Mouse (Mus musculus) ZHBTc4 (cell line): ENCODE measurements around the gene Dnajc15.
A peak's percentile ranks its signal among the peaks of the same experiment; 100 is the strongest.
"Not testable (repeated sequence)": the region's sequence is repeated elsewhere in the genome, so short reads cannot be mapped to it uniquely, and the experiment has no call there.

Experiments
- DNase-seq: peaks from one replicate; pipeline ENCODE4 v3.0.0-alpha.2; 2011; ENCODE audit warnings: low read depth, low spot score

Dnajc15 gene

DNA sequence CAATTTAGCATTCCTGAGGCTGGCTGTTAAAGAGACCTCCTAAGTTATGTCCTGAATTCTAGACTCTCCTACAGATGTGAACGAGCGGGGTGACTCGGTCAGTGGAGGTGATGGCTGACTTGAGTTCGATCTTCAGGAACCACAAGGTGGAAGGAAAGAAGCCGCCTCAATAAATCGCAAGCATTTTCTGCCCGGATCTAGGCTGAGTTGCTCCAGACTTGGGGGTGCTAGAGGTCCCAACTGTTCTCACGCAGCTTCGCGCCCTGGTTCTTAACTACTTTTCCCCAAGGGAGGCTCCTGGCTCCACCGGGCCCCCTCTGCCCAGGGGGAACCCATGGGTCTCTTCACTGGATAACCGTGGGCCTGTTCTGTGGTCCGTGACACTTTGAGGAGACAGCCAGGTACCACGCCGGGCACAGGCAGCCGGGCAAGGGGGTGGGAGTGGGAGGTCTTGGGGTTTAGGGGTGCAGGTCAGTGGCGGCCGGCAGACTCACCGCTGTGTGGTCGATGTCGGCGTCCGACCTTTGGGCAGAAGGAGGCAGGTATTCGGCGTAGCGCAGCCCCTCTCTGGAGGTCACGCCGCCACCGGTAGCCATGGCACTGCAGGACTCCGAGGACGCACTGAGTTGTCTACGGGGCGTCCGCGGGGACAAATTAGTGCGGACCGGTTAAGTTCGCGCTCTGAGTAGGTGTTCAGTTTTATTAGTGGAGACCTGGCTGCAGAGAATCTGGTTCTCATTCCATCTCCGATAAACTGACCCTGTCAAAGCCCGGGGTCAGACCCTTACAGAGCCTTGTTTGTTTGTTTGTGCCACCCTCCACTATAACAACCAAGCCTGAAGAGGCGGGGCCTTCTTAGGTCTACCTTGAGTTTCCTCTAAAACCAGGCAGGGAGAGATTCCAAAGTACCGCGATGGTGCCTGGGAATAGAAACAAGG lies at the start of gene Dnajc15:
Dnajc15 (minus strand) TSS at position 822 of the 938 bp plus-strand sequence.
- DNase-seq: peak; percentile 82

DNA sequence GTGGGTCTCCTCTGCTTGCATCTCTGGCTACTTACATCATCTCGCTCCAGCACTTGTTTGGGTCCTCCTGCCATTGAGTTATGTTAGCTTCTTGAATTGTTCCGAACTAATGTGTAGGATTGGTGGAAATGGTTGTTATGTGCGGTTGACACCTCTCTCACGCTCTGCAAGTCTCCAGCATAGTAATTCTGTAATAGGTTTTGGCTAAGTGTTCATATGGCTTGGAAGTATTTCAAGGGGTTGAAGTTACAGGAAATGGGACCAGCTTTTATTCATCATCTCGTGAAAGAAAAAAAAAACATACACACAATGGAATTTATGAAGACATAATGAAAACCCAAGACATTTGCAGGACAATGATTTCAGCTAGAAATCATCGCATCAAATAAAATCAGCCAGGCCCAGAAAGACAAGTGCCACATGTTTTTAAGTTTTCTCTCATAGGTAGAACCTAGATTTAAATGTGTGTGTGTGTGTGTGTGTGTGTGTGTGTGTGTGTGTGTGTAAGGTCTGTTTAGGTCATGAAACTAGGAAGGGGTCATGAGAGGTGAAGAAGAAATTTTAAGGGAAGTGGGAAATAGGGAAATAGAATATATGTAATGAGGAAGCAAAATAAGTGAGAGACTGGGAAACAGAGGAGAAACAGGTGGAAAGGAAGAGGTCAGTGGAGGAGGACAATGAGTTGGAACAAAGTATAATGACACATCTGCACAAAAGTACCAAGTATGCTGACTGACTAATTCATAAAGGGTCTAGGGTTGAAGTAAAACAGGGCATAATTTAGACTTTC lies 48.3 kb upstream of the Dnajc15 start:
- no peak for DNase-seq

DNA sequence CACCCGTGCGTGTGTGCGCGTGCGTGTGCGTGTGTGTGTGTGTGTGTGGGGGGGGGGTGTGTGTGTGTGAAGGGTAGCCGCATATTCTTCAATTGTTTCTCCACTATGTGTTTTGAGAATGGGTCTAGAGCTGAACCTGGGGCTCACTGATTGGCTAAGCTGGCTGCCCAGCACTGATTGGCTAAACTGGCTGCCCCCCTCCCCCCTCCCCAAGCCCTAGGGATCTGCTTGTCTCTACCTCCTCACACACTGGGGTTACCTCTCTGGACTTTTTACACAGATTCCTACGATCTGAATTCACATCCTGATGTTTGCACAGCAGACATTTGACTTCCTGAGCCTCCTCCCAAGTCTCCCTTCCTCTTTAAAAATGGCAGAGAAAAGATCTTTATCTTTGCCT lies 46.7 kb upstream of the Dnajc15 start:
- no peak for DNase-seq

DNA sequence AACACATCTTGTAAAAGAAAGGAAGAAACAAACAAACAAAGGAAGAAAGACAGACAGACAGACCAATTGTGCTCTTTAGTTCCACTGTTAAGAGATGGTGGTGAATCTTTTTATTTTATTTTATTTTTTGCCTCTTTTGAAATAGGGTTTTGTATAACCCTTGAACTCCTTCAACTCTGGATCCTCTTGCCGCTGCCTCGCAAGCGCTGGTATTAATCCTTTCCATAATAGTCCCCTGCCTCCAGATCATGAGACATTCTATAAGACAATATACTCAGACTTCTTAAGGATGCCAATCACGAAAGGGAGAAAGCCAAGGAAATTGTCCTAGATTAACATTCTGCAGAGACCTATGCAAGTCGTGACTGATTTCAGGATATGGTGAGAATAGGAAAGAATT lies 40.9 kb upstream of the Dnajc15 start:
- no peak for DNase-seq

DNA sequence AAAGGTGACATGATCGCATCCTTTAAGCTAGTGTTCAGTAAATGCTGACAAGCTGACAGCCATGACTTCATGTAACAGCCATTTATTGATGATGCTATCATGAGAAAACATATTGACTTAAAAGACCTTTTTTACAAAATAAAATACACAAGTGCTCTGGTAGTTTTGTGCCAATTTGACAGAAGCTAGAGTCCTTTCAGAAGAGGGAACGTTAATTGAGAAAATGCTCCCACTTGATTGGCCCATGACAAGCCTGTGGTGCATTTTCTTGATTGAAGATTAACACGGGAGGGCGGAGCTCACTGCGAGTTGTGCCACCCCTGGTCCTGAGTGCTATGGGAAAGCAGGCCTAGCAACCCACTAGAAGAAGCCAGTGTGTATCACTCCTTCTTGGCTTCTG lies 31.7 kb upstream of the Dnajc15 start:
- no peak for DNase-seq

DNA sequence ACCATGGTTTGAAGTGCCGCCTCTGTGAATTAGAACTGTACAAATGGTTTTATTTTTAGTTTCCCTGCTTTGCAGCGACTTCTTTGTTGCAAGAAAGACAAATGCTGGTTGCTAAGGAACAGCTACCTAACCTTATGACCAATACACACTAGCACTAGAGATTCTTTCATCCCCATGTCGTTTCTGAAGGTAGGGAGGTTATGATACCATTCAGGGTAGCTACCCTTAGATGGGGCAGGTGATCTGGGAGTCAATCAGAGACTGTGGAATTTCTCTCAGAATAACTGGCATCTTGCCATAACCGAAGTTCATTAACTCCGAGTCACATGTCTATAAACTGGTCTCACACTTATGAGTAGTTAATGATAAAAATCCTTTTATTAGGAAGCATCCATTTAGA lies 30.5 kb upstream of the Dnajc15 start:
- DNase-seq: no peak

DNA sequence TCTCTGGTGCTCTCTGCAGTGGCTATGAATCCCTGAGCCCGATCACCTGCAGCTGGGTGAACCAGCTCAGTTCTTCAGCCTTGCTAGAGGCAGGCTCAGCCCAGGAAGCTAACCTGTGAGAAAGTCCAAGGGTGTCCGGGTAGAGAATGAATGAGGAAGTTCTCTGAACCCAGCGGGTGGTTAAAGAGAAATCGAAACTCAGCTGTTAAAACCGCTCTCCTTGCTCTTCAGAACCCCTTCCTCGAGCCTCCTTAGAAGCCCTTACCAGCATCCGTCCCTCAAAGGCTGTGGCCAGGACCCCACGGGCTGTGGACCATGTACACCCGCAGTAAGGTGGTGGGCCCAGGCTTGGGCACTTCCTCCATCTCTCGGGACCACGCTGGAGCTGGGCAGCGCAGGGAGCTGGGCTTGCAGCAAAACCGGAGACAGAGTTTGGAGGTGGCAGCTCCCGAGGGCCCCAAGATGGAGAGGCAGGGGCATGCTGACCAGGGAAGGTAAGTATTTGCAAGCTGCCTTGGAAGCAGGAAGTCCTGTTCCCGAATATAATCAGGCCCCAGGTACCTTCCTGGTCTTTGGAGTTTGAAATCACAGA lies 29.3 kb upstream of the Dnajc15 start, which contains the start of gene Epsti1:
Epsti1 (plus strand) TSS at position 69 of the 592 bp plus-strand sequence.
- no peak for DNase-seq

DNA sequence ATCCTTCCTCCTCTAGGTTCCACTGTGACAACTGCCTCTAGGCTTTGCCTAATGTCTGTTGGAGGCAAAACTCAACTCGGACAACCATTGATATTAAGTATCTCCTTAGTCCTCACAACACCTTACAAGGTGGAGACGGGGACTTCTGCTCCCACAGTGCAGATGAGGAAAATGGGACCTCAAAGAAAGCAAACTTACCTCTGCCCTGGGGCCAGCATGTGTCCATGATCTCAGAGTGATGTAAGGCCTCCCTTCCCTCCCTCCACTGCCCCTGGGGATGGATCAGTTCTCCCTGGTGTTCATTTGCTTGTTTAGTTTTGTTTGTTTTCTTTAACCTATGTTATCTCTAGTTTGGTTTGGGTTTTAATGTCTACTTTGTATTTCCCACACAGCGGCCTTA lies 27.6 kb upstream of the Dnajc15 start:
- no peak for DNase-seq

DNA sequence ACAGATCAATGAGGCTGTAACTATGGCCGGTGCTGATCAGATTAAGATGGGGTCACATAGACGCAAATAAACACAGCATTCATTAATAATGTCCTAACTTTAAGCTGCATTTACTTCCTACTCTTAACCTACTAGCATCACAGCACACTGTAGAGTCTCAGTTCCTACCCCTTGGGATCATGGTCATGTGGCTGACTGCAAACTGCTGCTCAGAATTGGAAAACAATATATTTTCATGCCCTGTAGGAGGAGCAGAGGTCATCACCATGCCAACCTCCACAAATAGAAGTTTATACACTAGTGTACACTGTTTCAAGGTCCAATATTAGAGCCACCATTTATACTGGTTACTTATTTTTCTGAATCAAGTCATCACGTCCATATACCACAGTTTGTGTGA lies 21.0 kb upstream of the Dnajc15 start:
- no peak for DNase-seq

DNA sequence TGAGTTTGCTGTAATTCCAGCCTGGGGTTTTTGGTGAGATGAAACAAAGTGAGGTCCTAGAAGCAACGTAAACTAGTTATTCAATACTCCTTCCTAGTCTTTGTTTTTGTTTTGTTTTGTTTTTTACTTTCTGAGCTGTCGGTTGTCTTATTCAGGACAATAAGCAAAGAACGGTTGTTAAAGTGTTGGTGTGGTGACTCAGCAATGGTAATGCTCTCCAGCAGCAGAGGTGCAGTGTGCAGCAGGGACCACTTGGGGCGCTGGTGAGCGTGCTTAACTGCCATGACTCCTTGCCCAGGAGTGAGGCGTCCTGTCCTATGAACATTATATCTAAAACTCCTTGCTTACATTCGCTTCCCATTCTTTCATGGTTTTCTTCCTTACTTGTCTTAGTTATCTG lies 15.0 kb upstream of the Dnajc15 start:
- peak; percentile 52 for DNase-seq

DNA sequence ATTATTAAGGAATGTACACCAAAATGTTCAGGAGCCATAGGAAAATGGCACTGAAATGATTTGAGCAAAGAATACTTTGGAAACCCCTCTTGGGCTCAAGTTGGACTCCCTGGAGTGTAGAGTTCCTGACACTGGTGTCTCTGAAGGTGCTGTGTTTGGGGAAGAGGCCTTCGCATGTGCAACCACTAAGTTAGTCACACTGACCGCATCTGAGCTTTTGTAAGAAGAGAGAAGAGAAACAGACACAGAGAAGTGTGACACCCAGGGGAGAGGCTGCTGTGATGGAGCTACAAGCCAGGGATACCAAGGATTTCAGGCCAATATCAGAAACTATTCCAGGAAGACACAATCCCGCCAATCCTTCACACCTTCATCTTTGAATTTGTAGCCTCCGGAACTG lies 12.0 kb upstream of the Dnajc15 start:
- no peak for DNase-seq

DNA sequence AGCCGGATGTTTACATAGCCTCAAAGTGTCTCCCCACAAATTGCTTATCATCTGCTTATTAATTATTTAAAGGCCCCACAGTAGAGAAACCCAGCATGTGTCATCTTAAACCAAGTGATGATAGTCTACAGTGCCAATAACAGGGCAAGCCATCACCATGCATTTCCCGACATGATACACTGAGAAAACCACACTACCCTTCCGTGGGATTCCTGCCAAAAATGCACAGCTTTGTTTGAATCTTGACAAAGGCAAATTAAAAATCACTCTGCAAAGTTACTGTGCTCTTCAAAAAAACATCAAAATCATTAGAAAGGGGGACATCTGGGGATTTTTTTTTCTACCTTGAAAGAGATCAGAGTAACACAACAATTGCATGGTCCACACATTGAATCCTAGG lies 11.5 kb upstream of the Dnajc15 start:
- no peak for DNase-seq

DNA sequence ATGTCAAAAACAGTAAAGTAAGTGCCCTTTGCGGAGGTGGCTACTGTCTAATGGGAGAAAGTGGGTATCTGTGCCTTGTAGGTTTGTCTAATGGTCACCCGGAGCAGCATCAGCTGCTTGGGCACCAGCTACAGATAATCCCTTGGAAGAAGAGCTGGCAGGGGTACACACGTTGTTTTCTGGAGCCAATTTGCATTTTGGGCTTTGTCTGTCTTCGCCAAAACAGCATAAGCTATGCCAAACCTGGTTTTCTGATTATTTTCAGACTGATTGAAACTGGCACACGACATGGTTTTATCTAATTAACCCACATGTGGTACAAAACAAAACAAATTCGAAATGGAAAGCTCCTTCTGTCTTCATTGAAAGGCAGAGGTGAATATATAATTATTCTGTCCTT lies 7.7 kb upstream of the Dnajc15 start:
- no peak for DNase-seq

DNA sequence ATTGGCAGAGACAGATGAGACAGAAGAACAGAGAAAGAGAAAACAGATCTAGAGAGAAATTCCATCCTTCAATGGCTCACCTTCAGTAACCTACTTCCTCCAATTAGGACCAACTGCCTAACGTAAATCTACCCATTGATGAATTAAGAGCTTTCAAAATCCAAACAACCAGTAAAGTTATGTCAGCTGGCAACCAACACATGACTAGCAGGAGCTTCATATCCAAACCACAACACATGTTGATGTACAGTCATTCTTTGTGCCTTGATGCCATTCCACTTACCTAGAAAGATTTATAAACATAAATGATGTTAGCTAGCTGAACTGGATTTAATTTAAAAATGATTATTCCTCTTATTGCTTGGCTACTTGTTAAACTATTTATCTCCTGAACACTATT lies 7.1 kb upstream of the Dnajc15 start:
- no peak for DNase-seq

DNA sequence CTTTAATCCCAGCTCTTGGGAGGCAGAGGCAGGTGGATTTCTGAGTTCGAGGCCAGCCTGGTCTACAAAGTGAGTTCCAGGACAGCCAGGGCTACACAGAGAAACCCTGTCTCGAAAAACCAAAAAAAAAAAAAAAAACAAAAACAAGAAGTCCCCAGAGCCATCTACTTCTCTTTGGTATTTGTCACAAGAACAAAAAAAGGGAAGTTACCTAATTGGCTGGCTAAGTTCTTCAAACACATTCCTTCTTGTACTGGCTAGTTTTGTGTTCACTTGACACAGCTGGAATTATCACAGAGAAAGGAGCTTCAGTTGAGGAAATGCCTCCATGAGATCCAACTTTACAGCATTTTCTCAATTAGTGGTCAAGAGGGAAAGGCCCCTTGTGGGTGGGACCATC lies 3.0 kb upstream of the Dnajc15 start:
- DNase-seq: not testable (repeated sequence)

DNA sequence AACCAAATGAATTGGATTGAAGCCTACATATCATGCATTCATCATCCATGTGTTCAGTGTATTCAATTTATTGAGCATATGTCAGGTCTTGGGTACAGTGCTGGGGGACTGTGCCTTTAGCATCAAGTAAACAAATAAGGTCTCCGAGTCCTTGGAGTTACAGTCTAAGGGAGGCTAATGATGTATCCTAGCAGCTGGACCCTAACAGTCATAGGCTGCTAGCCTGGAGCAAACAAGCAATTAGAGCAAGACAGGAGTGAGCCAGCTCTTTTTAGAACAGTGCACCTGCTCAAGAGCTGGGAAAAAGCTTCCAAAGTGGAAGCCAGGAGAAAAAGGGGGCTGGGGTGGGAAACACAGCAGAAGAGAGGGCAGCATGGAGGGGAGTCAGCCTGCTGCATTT lies 1.3 kb upstream of the Dnajc15 start:
- DNase-seq: no peak

DNA sequence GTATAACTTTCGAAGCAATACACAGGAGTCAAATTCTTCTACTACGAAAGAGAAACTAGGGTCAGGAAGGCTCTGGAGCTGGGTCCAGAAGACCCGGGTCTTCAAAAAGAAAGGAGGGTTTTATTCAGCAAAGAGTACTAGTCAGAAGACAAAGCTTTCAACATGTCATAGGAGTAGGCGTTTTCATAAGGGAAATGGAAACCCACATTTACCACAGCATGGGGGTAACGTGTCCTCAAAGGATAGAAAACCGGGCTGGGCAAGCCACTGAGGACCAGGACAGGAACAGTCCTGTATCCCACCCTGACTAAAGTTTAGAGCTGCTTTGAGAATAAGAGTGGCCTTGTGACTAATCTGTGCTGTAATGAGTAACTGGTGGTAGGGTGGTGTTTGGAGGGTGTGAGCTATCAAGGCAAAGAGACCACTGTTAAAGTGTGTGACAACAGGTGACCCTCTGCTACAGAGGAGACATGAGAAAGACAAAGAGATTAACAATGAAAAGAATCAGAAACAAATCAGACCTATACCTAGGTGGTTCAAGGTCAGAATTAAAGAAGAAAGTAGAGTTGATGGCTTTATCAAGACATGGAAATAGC lies 3.4 kb downstream of the Dnajc15 start:
- no peak for DNase-seq

DNA sequence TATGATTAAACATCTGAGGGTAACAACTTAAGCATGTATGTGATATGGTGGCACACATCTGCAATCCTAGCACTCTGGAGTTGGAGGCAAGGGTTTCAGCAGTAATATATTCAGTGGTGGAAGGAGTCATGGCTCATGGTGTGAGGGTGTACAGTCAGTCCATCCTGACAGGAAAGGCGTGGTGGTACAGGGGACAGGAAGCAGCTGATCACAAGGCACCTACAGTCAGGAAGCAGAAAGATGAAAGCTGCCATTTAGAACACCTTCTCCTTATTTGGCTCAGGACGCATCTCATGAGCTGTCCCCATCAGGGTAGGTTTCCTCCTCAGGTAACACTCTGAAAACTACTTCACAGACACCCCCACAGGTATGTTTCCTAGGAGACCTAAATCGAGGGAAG lies 4.0 kb downstream of the Dnajc15 start:
- no peak for DNase-seq

DNA sequence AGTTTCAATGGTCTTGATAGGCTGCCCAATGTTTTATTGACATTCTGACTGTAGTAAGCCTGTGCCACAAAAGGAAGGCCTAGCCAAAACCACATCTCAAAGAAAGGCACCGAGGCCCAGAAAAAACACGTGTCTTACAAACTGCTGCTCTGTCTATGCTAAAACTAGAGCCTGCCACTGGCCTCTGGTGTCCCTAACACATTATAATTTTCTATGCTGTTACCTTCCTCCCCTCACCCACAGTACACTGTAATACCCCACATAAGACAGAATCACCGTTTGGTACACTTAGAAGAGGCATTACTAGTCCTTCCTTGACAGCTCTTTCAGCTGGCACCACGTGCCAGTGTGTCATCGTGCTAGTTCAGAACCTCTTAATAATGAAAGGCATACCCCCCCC lies 7.3 kb downstream of the Dnajc15 start:
- DNase-seq: no peak

DNA sequence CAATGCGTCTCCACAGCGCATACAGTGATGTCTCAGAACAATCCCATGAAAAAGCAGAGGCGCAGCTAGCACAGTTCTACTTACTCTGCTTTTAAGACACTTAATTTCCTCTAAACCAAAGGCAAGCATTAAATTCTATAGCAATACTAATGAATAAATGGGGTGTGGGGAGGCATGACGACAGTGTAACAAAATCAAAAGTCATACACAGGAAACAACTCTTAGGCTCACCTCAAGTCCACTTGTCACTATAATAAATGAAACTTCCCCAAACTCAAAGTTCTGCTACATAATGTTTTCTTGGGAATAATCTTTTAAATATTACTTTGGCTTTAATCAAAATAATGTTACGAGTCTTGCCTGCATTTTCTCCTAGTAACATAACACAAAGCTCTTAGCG lies 10.4 kb downstream of the Dnajc15 start:
- no peak for DNase-seq

DNA sequence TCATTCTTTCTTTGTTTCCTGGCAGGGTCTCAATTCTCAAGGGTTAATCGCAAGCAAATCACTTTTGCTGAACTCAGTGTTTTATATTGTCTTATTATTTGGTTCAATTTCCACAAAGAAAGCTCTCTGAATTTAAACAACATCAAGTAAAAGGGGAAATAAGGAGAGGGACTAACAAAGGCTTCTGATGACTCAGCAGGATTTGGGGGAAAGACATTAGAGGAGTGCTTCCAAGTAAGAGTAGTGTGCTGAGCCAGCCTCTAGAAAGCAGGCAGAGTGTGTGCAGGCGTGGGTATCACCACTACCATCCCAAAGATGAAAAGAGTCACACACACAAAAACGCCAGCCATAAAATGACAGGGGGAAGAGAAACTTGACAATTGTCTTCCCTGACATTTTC lies 10.9 kb downstream of the Dnajc15 start:
- no peak for DNase-seq
